ENCODE assay signal across 18 mouse cellular contexts in genomic region chr1:165696870-165697269, GRCm38 (mm10). TPM values are rescaled to one million over a fixed set of nuclear protein-coding genes. Genes with fewer than 3 reads are reported as not detected.
DNase-seq lines count a peak whose midpoint lies in the region; ATAC-seq and TF ChIP-seq lines count a peak whose summit lies in the region.
"Had no signal": no experiment of that assay in that cellular context is flagged by ENCODE, and none has a peak within 500 bp of the region (broad histone marks: within the 10 kb centered on the region; RNA-seq: fewer than 3 reads in every experiment).

No protein-coding gene starts in this region.

- H3K79me2 ChIP-seq in heart, adult 2 months (replicated peaks; ENCODE audit: control insufficient read depth, insufficient read depth, low read length): peaks cover 4% of the 10 kb centered on the region; the same call in 1 of the 2 replicates

- H3K36me3 ChIP-seq in heart, adult 2 months (ENCODE audit: control insufficient read depth, insufficient read depth, low read length): peaks cover 62% of the 10 kb centered on the region
- H3K36me3 ChIP-seq in heart, embryonic 12.5 days: peaks cover 25% of the 10 kb centered on the region
- H3K36me3 ChIP-seq in heart, embryonic 13.5 days: peaks cover 46% of the 10 kb centered on the region
- peaks cover 24% of the 10 kb centered on the region; the same call in 1 of the 2 replicates for H3K36me3 ChIP-seq in heart, postnatal 0 days (replicated peaks; ENCODE audit: control insufficient read depth, insufficient read depth, low read length)
- H3K36me3 ChIP-seq: embryonic facial prominence, embryonic 15.5 days; forebrain, embryonic 10.5 days had no signal

- 0 out of 2 replicates have a peak, but pooled peaks have one; percentile 49 for TF ChIP-seq EP300 in heart, adult 2 months (IDR thresholded peaks at IDR 0.05; ENCODE audit: insufficient read depth, low read depth, low read length)
- TF ChIP-seq EP300 in heart, postnatal 0 days (IDR thresholded peaks at IDR 0.05; ENCODE audit: low read depth): no peak

- H3K4me2 ChIP-seq in heart, embryonic 12.5 days: no peak overlapping the region
- no peak overlapping the region for H3K4me2 ChIP-seq in heart, embryonic 13.5 days
- no peak overlapping the region for H3K4me2 ChIP-seq in heart, postnatal 0 days (ENCODE audit: low read depth, low read length)
- H3K4me2 ChIP-seq: embryonic facial prominence, embryonic 15.5 days had no signal

- no peak overlapping the region for H3K9ac ChIP-seq in heart, adult 2 months (ENCODE audit: low read depth, low read length)
- no peak overlapping the region for H3K9ac ChIP-seq in heart, embryonic 12.5 days
- H3K9ac ChIP-seq in heart, embryonic 13.5 days: no peak overlapping the region
- H3K9ac ChIP-seq in heart, postnatal 0 days (replicated peaks; ENCODE audit: low read depth, low read length): no peak overlapping the region
- H3K9ac ChIP-seq: embryonic facial prominence, embryonic 15.5 days had no signal

- no peak overlapping the region for H3K4me3 ChIP-seq in heart, adult 2 months
- no peak overlapping the region for H3K4me3 ChIP-seq in heart, embryonic 12.5 days
- H3K4me3 ChIP-seq in heart, embryonic 13.5 days: no peak overlapping the region
- no peak overlapping the region for H3K4me3 ChIP-seq in heart, postnatal 0 days (ENCODE audit: low read depth, low read length)
- H3K4me3 ChIP-seq in cerebellum, adult 2 months (replicated peaks; ENCODE audit: insufficient read depth, low read depth, low read length): no peak overlapping the region
- H3K4me3 ChIP-seq: embryonic facial prominence, embryonic 15.5 days; erythroblast, embryonic 14.5 days; forebrain, embryonic 10.5 days had no signal

- H3K27ac ChIP-seq in heart, adult 2 months: peak overlapping the region; percentile 72
- no peak overlapping the region for H3K27ac ChIP-seq in heart, embryonic 12.5 days (ENCODE audit: poor library complexity, severe bottlenecking)
- H3K27ac ChIP-seq in heart, embryonic 13.5 days (replicated peaks): peak overlapping the region; percentile 66
- peak overlapping the region; percentile 70 for H3K27ac ChIP-seq in heart, postnatal 0 days (ENCODE audit: low read depth)
- no peak overlapping the region for H3K27ac ChIP-seq in cerebellum, adult 2 months (ENCODE audit: insufficient read depth, low read length)
- H3K27ac ChIP-seq: embryonic facial prominence, embryonic 15.5 days; forebrain, embryonic 10.5 days had no signal

- no peak for TF ChIP-seq CTCF in heart, adult 2 months (IDR thresholded peaks at IDR 0.05)
- no peak for TF ChIP-seq CTCF in heart, postnatal 0 days (IDR thresholded peaks at IDR 0.05; ENCODE audit: low read depth)
- no peak for TF ChIP-seq CTCF in cerebellum, adult 2 months (IDR thresholded peaks at IDR 0.05; ENCODE audit: borderline replicate concordance, insufficient read depth, low read depth, low read length)

- TF ChIP-seq POLR2A in heart, adult 2 months (IDR thresholded peaks at IDR 0.05; ENCODE audit: insufficient read depth, low read depth, low read length): no peak
- TF ChIP-seq POLR2A in cerebellum, adult 2 months (IDR thresholded peaks at IDR 0.05; ENCODE audit: borderline replicate concordance, insufficient read depth, low read length): no peak

- peak in 1 of 2 experiments; percentile 72 for DNase-seq in heart, adult 2 months
- DNase-seq in heart, postnatal 0 days (ENCODE audit: low spot score): peak; percentile 60
- no peak for DNase-seq in layer of hippocampus, adult 9-11 months
- DNase-seq in cerebellum, adult 2 months: no peak
- no peak for DNase-seq in left cerebral cortex, postnatal 36 days (ENCODE audit: low spot score in 2 of 2)
- DNase-seq: adrenal gland, postnatal 10 days; cerebellum, adult 11-12 months; cerebellum, postnatal 10 days; kidney, adult 8-10 months had no signal

- H3K9me3 ChIP-seq in heart, embryonic 12.5 days (replicated peaks): no peaks in the 10 kb centered on the region
- H3K9me3 ChIP-seq in heart, embryonic 13.5 days: no peaks in the 10 kb centered on the region
- H3K9me3 ChIP-seq in heart, postnatal 0 days (replicated peaks; ENCODE audit: control insufficient read depth, low read length): no peaks in the 10 kb centered on the region
- H3K9me3 ChIP-seq: embryonic facial prominence, embryonic 15.5 days; forebrain, embryonic 10.5 days had no signal

- intact Hi-C loops in heart, adult 2 months (cut with DNase I): no loop called here
- intact Hi-C loops in left cerebral cortex, postnatal 36 days (cut with DNase I): no loop called here

- ATAC-seq in heart, embryonic 12.5 days (ENCODE audit: insufficient number of reproducible peaks, low FRiP score): no peak
- ATAC-seq in heart, embryonic 13.5 days (ENCODE audit: extremely low read depth, insufficient number of reproducible peaks, low FRiP score, low TSS enrichment): no peak
- ATAC-seq in heart, postnatal 0 days (ENCODE audit: insufficient read depth, low read depth): no peak
- ATAC-seq: forebrain, embryonic 14.5 days; hindbrain, embryonic 16.5 days; inflammation-experienced regulatory T-cells, adult 6 months; intestine, postnatal 0 days had no signal

- no peaks in the 10 kb centered on the region for H3K27me3 ChIP-seq in heart, adult 2 months (ENCODE audit: control insufficient read depth, insufficient read depth, low read length)
- H3K27me3 ChIP-seq in heart, embryonic 12.5 days (replicated peaks): no peaks in the 10 kb centered on the region
- H3K27me3 ChIP-seq in heart, embryonic 13.5 days (replicated peaks): no peaks in the 10 kb centered on the region
- no peaks in the 10 kb centered on the region for H3K27me3 ChIP-seq in heart, postnatal 0 days (ENCODE audit: control insufficient read depth, insufficient read depth, low read length)
- H3K27me3 ChIP-seq in cerebellum, adult 2 months (ENCODE audit: control insufficient read depth, insufficient read depth, low read length): no peaks in the 10 kb centered on the region
- H3K27me3 ChIP-seq: embryonic facial prominence, embryonic 15.5 days had no signal

- peaks cover 55% of the 10 kb centered on the region for H3K4me1 ChIP-seq in heart, adult 2 months (ENCODE audit: control insufficient read depth, insufficient read depth, low read length)
- peaks cover 92% of the 10 kb centered on the region for H3K4me1 ChIP-seq in heart, embryonic 12.5 days (replicated peaks)
- peaks cover 97% of the 10 kb centered on the region for H3K4me1 ChIP-seq in heart, embryonic 13.5 days
- H3K4me1 ChIP-seq in heart, postnatal 0 days (ENCODE audit: control insufficient read depth, insufficient read depth): peaks cover 86% of the 10 kb centered on the region
- no peaks in the 10 kb centered on the region for H3K4me1 ChIP-seq in cerebellum, adult 2 months (ENCODE audit: control insufficient read depth, insufficient read depth, low read length)

- WGBS in heart, adult 2 months: 55% methylated on average over 7 of the region's 7 CpGs
- WGBS in heart, embryonic 12.5 days: 49% methylated on average over 7 of the region's 7 CpGs
- WGBS in heart, embryonic 13.5 days: 45% methylated on average over 7 of the region's 7 CpGs
- 37% methylated on average over 7 of the region's 7 CpGs for WGBS in heart, postnatal 0 days
- WGBS in cerebellum, adult 2 months: 81% methylated on average over 7 of the region's 7 CpGs

RNA-seq across cellular contexts. Expression of gene Rcsd1, which starts 12.7 kb away (rescaled TPM):
- total RNA-seq in heart, adult 2 months (2021): 10 to 100 TPM; 68.7 to 81.5 TPM
- polyA plus RNA-seq in heart, adult 2 months (2012; rRNA removed): 57.2 and 86.2 TPM in 2 replicates
- 113 and 122 TPM in 2 replicates for polyA plus RNA-seq in heart, embryonic 12.5 days (2016; fragmentation: Nextera tagmentation; extraction: Ambion mirVana)
- 83.9 and 95.4 TPM in 2 replicates for polyA plus RNA-seq in heart, embryonic 13.5 days (2015; fragmentation: Nextera tagmentation; extraction: Ambion mirVana)
- total RNA-seq in heart, postnatal 0 days (2014; rRNA removed; ENCODE audit: low replicate concordance): 88.6 and 94.0 TPM in 2 replicates
- polyA plus RNA-seq in heart, postnatal 0 days (2015; fragmentation: Nextera tagmentation; extraction: Ambion mirVana): 103 and 116 TPM in 2 replicates
- 3.8 and 4.6 TPM in 2 replicates for polyA plus RNA-seq in cerebellum, adult 2 months (2012; rRNA removed)
- total RNA-seq in left cerebral cortex, postnatal 36 days (2021): 1 to 10 TPM; 3.6 to 5.0 TPM

Comparison
In these comparisons a context has a peak if more than half of its experiments do, and no peak if none do; other contexts are left out.
1. H3K27ac ChIP-seq: peak in heart, adult 2 months (single experiment), heart, embryonic 13.5 days (single experiment) and heart, postnatal 0 days (single experiment); none in heart, embryonic 12.5 days (single experiment) and cerebellum, adult 2 months (single experiment).
2. RNA of gene Rcsd1, which starts 12.7 kb away (polyA plus RNA-seq): 103 to 116 TPM in heart, postnatal 0 days, 113 to 122 TPM in heart, embryonic 12.5 days, 83.9 to 95.4 TPM in heart, embryonic 13.5 days and 57.2 to 86.2 TPM in heart, adult 2 months; 3.8 to 4.6 TPM in cerebellum, adult 2 months; every median in the first group is over 10 times any median in the second.